Mouse (Mus musculus): ENCODE measurements around the gene Bmp2. TPM values are rescaled to one million over a fixed set of nuclear protein-coding genes. Genes with fewer than 3 reads are reported as not detected.

Bmp2 gene
- total RNA-seq, 1 experiment, result 1.5 TPM

DNA sequence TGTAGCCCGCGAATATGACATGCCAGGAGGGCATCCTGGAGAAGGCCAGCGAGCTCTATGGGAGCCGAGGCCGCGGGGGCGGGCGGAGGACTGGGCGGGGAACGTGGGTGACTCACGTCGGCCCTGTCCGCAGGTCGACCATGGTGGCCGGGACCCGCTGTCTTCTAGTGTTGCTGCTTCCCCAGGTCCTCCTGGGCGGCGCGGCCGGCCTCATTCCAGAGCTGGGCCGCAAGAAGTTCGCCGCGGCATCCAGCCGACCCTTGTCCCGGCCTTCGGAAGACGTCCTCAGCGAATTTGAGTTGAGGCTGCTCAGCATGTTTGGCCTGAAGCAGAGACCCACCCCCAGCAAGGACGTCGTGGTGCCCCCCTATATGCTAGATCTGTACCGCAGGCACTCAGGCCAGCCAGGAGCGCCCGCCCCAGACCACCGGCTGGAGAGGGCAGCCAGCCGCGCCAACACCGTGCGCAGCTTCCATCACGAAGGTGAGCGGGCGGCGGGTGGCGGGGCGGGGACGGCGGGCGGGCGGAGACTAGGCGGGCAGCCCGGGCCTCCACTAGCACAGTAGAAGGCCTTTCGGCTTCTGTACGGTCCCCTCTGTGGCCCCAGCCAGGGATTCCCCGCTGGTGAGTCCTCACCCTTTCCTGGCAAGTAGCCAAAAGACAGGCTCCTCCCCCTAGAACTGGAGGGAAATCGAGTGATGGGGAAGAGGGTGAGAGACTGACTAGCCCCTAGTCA, 2.5 kb downstream of the Bmp2 start:
- DNase-seq (ENCODE audit: low read depth, low spot score), result peak; percentile 61
- Histone ChIP-seq H3K27ac (ENCODE audit: insufficient read depth, low read depth, low read length, poor library complexity, severe bottlenecking) (no peak overlapping the region), H3K36me3 (ENCODE audit: control insufficient read depth, insufficient read depth, low read length, poor library complexity, severe bottlenecking) (no peaks in the 10 kb centered on the region), H3K9ac (ENCODE audit: insufficient read depth, low read depth, low read length, poor library complexity, severe bottlenecking) (peak overlapping the region; percentile 28; the same call in 1 of the 2 replicates), H3K4me1 (ENCODE audit: control insufficient read depth in 2 of 2, insufficient read depth in 2 of 2, low read length in 2 of 2, poor library complexity in 1 of 2) (0 out of 4 replicates have a peak, but pooled peaks cover 0 to 2% of the 10 kb centered on the region in 2 experiments), H3K4me3 (ENCODE audit: insufficient read depth in 1 of 2, low read depth in 1 of 2, low read length in 2 of 2, poor library complexity in 1 of 2, severe bottlenecking in 1 of 2) (peak overlapping the region; percentile 7 to 52; a peak in 3 of 4 replicates), H3K9me3 (ENCODE audit: control insufficient read depth, insufficient read depth, low read depth, low read length) (no peaks in the 10 kb centered on the region)
- in situ Hi-C loops (cut with MboI; ENCODE audit: low sequenced_read_pairs in 2 of 2, unreplicated experiment in 2 of 2), result no loop called here
- no peak for TF ChIP-seq ZC3H11A (IDR thresholded peaks at IDR 0.05; ENCODE audit: borderline replicate concordance, low read depth, low read length)
- TF ChIP-seq HCFC1 (IDR thresholded peaks at IDR 0.05; ENCODE audit: borderline replicate concordance, insufficient read depth, low read length), result no peak
- no peak for TF ChIP-seq CHD2 (IDR thresholded peaks at IDR 0.05; ENCODE audit: low read depth, low read length)
- TF ChIP-seq ZNF384 (IDR thresholded peaks at IDR 0.05; ENCODE audit: low read depth, low read length), result no peak
- TF ChIP-seq MAFK (IDR thresholded peaks at IDR 0.05; ENCODE audit: insufficient read depth, low read depth, low read length), result no peak

DNA sequence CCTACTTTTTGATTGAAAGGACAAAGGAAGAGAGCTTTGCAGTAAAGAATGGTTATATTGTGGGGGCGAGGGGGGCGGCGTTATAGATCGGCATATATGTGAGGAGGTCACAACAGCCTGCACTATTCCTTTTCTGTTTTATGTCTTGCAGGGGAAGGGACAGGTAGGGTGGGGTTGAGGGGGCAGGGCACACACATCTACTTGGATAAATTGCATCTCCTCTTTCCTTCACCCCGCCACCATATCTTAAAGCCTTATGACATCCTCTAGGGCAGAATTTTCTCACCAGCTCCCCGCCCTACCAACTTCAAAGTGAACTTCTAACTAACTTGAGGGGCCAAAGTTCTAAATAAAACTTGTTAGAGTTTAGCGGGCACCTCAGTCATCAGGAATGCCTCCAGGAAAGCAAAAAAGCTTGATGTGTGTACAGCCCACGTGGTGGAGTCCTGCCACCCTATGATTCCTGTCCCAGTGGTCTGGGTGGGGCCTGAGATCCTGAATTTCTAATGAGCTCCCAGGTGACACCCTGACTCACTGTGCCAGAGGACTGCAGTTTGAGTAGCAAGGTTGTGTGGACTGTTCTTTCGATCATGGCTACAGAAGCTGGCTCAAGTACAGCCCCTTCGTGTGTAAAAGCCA, 12.4 kb downstream of the Bmp2 start:
- H3K36me3 ChIP-seq (ENCODE audit: control insufficient read depth, insufficient read depth, low read length, poor library complexity, severe bottlenecking), result no peaks in the 10 kb centered on the region
- no peak overlapping the region for H3K4me3 ChIP-seq (ENCODE audit: insufficient read depth in 1 of 2, low read depth in 1 of 2, low read length in 2 of 2, poor library complexity in 1 of 2, severe bottlenecking in 1 of 2)
- H3K9ac ChIP-seq (ENCODE audit: insufficient read depth, low read depth, low read length, poor library complexity, severe bottlenecking), result no peak overlapping the region
- TF ChIP-seq HCFC1 (IDR thresholded peaks at IDR 0.05; ENCODE audit: borderline replicate concordance, insufficient read depth, low read length) (no peak), ZC3H11A (IDR thresholded peaks at IDR 0.05; ENCODE audit: borderline replicate concordance, low read depth, low read length) (no peak), ZNF384 (IDR thresholded peaks at IDR 0.05; ENCODE audit: low read depth, low read length) (no peak), CHD2 (IDR thresholded peaks at IDR 0.05; ENCODE audit: low read depth, low read length) (no peak)
- H3K4me1 ChIP-seq (ENCODE audit: control insufficient read depth in 2 of 2, insufficient read depth in 2 of 2, low read length in 2 of 2, poor library complexity in 1 of 2), result no peaks in the 10 kb centered on the region
- DNase-seq (ENCODE audit: low read depth, low spot score), result no peak
- H3K27ac ChIP-seq (ENCODE audit: insufficient read depth, low read depth, low read length, poor library complexity, severe bottlenecking), result no peak overlapping the region
- in situ Hi-C loops (cut with MboI; ENCODE audit: low sequenced_read_pairs in 2 of 2, unreplicated experiment in 2 of 2), result no loop called here
- no peaks in the 10 kb centered on the region for H3K9me3 ChIP-seq (ENCODE audit: control insufficient read depth, insufficient read depth, low read depth, low read length)

DNA sequence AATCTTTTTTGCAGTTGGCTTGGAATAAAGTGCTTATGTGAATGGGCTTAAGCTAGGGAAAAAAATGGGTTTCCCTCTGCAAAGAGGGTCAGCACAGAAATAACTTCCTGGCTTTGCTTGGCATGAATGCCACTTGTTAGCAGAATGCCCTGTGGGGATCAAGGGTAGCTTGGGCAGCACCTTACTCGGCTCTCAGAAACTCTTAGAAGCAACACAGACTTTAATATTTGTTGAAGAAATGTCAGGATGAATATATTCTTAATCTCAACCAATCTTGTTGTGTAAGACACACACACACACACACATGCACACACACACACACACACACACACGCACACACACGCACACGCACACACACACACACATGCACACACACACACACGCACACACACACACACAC, 13.5 kb downstream of the Bmp2 start:
- Histone ChIP-seq H3K27ac (ENCODE audit: insufficient read depth, low read depth, low read length, poor library complexity, severe bottlenecking) (no peak overlapping the region), H3K4me3 (ENCODE audit: insufficient read depth in 1 of 2, low read depth in 1 of 2, low read length in 2 of 2, poor library complexity in 1 of 2, severe bottlenecking in 1 of 2) (no peak overlapping the region), H3K9me3 (ENCODE audit: control insufficient read depth, insufficient read depth, low read depth, low read length) (no peaks in the 10 kb centered on the region), H3K4me1 (ENCODE audit: control insufficient read depth in 2 of 2, insufficient read depth in 2 of 2, low read length in 2 of 2, poor library complexity in 1 of 2) (no peaks in the 10 kb centered on the region), H3K9ac (ENCODE audit: insufficient read depth, low read depth, low read length, poor library complexity, severe bottlenecking) (no peak overlapping the region), H3K36me3 (ENCODE audit: control insufficient read depth, insufficient read depth, low read length, poor library complexity, severe bottlenecking) (no peaks in the 10 kb centered on the region)
- TF ChIP-seq ZC3H11A (IDR thresholded peaks at IDR 0.05; ENCODE audit: borderline replicate concordance, low read depth, low read length) (no peak), HCFC1 (IDR thresholded peaks at IDR 0.05; ENCODE audit: borderline replicate concordance, insufficient read depth, low read length) (no peak), ZNF384 (IDR thresholded peaks at IDR 0.05; ENCODE audit: low read depth, low read length) (no peak), MAFK (IDR thresholded peaks at IDR 0.05; ENCODE audit: insufficient read depth, low read depth, low read length) (no peak), CHD2 (IDR thresholded peaks at IDR 0.05; ENCODE audit: low read depth, low read length) (no peak)
- in situ Hi-C loops (cut with MboI; ENCODE audit: low sequenced_read_pairs in 2 of 2, unreplicated experiment in 2 of 2), result no loop called here
- no peak for DNase-seq (ENCODE audit: low read depth, low spot score)

DNA sequence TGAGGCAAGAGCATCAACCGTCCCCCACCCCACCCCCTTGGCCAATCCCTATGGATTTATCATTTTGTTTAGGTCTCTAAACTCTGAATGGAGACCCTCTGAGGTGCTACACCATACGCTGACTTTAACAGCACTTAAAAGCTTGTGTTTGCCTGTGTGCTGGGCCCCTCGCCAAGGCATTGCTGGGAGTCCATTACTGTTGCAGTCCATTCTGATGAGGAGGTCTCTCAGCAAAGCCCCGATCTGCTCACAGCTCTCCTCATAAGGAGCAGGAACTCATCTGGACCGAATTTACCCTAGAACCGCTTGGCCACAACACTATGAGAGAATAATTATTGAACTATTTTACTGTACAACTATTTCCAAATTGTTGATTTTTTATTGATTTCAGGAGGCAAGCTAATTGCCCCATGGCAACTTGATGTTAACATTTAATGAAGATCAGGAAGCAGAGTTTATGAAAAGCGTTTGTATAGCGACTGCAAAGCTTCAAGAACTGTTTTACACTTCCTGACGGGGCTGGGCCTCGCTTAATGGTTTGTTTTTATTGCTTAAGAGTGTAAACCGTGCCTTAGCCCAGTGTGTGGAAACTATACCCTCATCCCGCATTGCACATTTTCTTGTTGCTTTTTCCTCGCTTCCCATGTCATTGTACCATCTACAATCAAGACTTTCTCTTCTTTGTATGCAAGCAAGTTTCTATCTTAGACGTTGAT, 14.2 kb downstream of the Bmp2 start:
- H3K36me3 ChIP-seq (ENCODE audit: control insufficient read depth, insufficient read depth, low read length, poor library complexity, severe bottlenecking), result no peaks in the 10 kb centered on the region
- H3K4me3 ChIP-seq (ENCODE audit: insufficient read depth in 1 of 2, low read depth in 1 of 2, low read length in 2 of 2, poor library complexity in 1 of 2, severe bottlenecking in 1 of 2), result no peak overlapping the region
- no peaks in the 10 kb centered on the region for H3K4me1 ChIP-seq (ENCODE audit: control insufficient read depth in 2 of 2, insufficient read depth in 2 of 2, low read length in 2 of 2, poor library complexity in 1 of 2)
- no peak overlapping the region for H3K9ac ChIP-seq (ENCODE audit: insufficient read depth, low read depth, low read length, poor library complexity, severe bottlenecking)
- no peak overlapping the region for H3K27ac ChIP-seq (ENCODE audit: insufficient read depth, low read depth, low read length, poor library complexity, severe bottlenecking)
- no peaks in the 10 kb centered on the region for H3K9me3 ChIP-seq (ENCODE audit: control insufficient read depth, insufficient read depth, low read depth, low read length)
- in situ Hi-C loops (cut with MboI; ENCODE audit: low sequenced_read_pairs in 2 of 2, unreplicated experiment in 2 of 2), result no loop called here
- DNase-seq (ENCODE audit: low read depth, low spot score), result no peak
- TF ChIP-seq CHD2 (IDR thresholded peaks at IDR 0.05; ENCODE audit: low read depth, low read length) (no peak), ZC3H11A (IDR thresholded peaks at IDR 0.05; ENCODE audit: borderline replicate concordance, low read depth, low read length) (no peak), HCFC1 (IDR thresholded peaks at IDR 0.05; ENCODE audit: borderline replicate concordance, insufficient read depth, low read length) (no peak), MAFK (IDR thresholded peaks at IDR 0.05; ENCODE audit: insufficient read depth, low read depth, low read length) (no peak)
